Mouse (Mus musculus): Measurements from ENCODE around the gene Arl6ip5. TPM values are rescaled to one million over a fixed set of nuclear protein-coding genes. Genes with fewer than 3 reads are reported as not detected.
"Not testable (repeated sequence)": the region's sequence is repeated elsewhere in the genome, so short reads cannot be mapped to it uniquely, and the experiment has no call there.

The Arl6ip5 gene
- total RNA-seq, 2 experiments from 2014 or later = 10.2 to 23.8 TPM

DNA sequence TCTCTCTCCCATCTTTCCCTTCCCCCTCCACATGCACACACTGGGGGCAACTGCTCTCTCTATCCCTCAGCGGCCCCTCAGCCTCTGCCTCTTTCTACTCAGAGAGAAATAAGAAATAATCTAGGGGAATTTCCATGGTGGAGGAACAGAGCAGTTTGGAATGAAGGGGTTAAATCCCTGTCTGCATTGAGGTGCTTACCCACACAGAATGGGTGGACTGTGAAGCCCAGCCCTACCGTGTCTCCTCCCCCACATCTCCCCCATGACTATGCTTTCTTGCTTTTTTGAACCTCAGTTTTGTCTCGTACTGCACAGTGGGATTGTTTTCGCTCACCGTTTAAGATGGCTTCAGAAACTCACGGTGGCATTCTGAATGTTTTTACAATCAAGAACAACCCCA is 11.8 kb downstream of the Arl6ip5 start:
- ATAC-seq (replicated peaks; ENCODE audit: low FRiP score, poor library complexity, severe bottlenecking) = no peak; the same call in 1 of the 2 replicates

DNA sequence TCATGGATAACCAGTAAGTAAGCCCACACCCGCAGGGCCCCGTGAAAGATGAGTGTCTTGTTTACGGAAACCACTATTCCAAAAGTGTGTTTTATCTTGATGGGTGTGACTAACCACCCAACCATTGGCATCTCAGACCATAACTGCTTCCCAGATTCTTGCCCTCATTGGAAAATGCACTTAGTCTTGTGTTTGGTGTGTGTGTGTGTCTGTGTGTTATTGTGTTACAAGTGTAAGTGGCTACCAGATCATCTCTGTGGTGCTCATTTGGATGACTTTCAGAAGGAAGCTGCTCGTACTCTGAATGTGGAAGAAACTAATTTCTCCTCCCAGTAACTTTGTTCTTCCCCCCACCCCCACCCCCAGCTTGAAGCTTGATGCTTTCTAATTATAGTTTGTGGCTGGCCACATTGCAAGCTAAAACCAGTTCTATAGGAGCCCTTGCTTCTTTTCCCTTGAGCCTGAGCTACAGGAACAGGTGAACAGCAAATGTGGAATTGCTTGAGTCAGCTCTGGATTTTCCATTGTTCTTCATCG is 12.5 kb downstream of the Arl6ip5 start:
- ATAC-seq (replicated peaks; ENCODE audit: low FRiP score, poor library complexity, severe bottlenecking) = no peak

DNA sequence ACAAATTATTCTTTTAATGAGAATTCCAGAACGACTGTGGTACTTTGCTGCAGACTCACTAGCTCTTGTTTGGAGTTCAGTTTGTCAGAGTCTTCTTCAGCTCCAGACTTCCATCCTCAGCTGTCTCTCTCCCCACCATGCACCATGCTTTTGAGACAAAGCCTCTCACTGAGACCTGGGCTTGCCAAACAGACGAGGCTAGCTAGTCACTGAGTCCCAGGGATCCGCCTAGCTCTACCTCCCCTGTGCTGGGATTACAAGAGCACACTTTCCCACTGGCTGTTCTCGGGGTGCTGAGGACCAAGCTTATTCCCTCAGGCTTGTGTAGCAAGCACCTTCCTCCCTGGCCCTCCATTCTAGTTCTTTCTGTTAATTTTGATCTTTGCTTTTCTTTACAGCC is 13.1 kb downstream of the Arl6ip5 start:
- no peak for ATAC-seq (replicated peaks; ENCODE audit: low FRiP score, poor library complexity, severe bottlenecking)

DNA sequence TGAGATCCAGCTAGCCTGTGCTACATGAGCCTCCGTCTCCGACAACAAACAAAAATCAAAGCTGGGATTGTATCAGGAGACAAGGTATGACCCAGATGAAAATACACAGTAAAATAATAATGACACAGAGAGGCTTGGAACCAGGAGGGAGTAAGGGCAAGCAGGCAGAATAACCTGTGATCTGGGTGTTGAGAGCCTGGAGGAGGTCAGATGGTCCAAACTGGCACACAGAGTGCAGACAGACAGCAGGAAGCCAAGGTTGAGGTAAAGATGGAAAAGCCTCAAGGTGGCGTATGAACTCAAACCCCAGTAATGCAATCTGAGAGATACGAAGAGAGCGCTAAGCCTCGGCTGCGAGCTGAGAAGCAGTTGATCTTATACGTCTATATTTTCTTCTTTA is 14.0 kb downstream of the Arl6ip5 start:
- no peak for ATAC-seq (replicated peaks; ENCODE audit: low FRiP score, poor library complexity, severe bottlenecking)

DNA sequence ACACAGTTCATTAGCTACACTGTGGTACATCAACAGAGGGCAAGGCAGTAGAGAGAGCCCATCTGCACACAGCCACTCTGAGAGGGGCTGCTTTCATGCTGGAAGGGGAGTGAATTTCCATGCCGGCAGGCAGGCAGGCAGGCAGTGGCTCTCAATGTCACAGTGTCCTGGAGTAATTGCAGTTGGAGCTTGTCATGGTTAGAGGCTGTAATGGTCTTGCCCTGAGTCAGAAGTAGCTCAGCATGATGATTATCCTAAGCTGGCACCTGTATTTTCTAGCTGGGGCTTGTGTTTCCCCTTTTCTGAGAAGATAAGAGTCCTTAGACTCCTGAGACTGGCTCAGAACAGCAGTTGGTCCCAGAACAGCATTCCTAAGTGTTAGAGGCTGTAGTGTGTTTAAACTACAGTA is 15.6 kb downstream of the Arl6ip5 start:
- ATAC-seq (replicated peaks; ENCODE audit: low FRiP score, poor library complexity, severe bottlenecking) = no peak

DNA sequence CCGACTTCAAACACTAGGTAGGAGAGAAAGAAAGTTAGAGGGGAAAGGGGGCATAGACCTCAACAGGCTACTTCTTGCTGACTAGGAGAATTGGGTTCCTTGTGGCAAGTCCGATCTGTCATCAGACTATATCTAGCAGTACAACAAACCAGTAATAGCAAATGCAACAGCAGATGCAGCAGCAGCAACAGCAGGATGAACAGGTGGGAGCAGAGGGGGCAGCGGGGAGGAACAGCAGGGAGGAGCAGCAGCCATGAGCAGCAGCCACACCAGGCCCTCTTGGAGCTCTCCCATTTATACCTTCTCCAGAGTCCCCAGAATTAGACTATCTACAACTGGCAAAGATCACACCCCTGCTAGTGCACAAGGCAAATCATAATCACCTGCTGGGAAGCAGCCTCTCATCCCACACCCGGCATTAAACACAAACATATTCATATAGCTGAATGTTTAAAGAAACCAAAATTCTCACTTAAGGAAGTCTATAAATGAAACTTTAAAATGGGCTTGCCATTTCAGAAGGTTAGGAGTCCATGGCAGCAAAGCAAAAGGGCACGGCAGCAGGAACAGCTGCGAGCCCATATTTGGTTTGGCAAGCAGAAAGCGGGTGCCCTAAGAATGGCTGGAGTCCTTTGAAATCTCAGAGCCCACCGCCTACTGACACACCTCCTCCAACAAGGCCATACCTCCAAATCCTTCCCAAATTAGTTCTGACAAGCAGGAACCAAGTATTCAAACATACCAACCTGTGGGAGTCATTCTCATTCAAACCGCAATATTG is 16.8 kb downstream of the Arl6ip5 start:
- ATAC-seq (replicated peaks; ENCODE audit: low FRiP score, poor library complexity, severe bottlenecking) = no peak

DNA sequence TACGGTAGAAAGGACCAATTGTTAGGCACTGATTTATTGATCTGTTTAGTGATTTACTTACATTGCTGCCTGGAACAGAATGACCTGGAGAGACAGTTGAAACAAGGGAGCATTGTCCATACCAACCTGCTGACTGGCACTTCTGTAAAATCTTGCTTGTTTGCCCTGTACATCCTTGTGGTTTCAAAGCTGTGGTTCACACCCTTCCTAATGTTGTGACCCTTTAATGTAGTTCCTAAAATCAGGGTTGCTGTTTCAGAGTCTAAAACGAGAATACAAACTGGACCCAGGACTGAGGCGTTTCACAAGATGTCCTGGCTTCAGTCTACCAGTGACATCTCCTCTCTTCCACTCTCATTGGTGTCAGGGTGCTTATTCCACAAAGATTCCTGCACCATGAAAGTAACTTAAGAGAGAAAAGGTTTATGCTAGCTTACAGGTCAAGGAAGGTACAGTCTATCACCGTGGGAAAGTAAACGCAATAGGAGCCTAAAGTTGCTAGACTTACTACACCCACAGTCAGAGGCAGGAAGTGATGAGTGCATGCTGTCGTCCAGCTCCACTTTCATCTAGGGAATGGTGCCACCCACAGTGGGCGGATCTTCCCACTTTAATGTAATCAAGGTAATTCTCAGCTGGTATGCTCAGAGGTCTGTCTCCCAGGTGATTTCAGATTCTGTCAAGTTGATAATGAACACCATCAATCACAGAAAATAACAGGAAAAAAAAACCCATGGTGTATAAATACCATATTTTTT is 24.6 kb downstream of the Arl6ip5 start:
- ATAC-seq (replicated peaks; ENCODE audit: low FRiP score, poor library complexity, severe bottlenecking) = no peak

DNA sequence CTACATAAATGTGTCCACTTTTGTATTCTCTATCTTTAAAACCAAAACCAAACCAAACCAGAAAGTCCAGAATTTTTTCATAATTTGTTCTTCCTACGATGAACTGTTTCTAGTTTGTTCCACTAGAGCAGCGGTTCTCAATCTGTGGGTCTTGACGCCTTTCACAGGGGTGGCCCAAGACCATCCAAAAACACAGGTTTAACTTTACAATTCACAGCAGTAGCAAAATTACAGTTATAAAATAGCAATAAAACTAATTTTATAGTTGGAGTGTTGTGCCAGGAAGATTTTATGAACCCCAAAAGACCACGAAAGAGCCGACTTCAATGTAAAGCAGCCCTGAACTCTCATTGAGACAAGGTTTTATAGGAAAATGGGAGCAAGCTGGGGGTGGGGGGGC is 25.6 kb downstream of the Arl6ip5 start:
- no peak for ATAC-seq (replicated peaks; ENCODE audit: low FRiP score, poor library complexity, severe bottlenecking)

DNA sequence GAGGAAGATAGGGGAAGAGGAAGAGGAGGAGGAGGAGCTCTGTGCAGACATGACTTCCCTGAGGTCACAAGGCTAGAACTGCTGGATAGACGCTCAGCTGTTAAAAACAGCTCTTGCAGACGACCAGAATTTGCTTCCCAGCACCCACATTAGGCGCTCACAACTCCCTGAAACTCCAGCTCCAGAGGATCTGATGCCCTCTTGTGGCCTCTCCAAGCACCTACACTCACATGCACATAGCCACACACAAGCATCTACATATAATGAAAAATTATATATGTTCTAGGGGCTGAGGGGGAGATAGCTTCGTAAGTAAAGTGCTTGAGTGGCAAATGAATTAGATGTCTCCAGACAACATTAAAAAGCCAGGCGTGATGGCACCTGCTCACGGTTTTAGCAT is 28.9 kb downstream of the Arl6ip5 start:
- ATAC-seq (replicated peaks; ENCODE audit: low FRiP score, poor library complexity, severe bottlenecking) = no peak

DNA sequence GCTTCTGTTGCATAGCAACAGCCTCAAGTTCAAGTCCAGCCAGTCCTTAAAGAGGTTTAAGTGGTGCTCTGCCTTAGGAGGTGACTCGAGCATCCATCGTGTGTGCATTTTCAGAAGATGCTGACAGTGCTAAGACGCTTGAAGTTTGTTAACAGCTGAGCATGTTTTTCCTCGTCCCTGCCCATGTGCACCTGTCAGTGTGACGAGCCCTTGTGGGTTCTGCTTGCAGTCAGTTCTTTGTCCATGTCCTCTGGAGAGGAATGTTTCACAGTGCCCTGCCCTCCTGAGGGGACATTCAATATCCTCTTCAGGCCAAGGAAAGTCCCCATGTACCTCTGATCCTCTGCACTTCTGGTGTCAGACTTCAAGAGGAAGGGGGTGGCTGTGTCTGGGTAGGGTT is 29.6 kb downstream of the Arl6ip5 start:
- ATAC-seq (replicated peaks; ENCODE audit: low FRiP score, poor library complexity, severe bottlenecking) = no peak

DNA sequence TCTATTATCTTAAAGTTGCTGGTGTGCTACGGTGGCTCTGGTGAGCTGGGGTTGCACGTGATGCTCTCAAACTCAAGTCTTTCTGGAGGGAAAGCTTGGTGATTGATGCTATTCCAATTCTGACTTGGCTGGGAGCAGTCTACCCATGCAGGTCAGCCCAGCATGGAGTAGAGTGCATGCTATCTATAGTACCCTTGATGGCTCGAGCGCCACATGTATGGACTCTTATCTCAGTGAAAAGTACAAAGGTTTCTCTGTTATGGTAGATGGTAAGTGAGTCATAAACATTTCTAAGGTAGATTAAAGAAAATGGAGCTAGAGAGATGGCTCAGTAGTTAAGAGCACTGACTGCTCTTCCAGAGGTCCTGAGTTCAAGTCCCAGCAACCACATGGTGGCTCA is 32.0 kb downstream of the Arl6ip5 start:
- no peak for ATAC-seq (replicated peaks; ENCODE audit: low FRiP score, poor library complexity, severe bottlenecking)

DNA sequence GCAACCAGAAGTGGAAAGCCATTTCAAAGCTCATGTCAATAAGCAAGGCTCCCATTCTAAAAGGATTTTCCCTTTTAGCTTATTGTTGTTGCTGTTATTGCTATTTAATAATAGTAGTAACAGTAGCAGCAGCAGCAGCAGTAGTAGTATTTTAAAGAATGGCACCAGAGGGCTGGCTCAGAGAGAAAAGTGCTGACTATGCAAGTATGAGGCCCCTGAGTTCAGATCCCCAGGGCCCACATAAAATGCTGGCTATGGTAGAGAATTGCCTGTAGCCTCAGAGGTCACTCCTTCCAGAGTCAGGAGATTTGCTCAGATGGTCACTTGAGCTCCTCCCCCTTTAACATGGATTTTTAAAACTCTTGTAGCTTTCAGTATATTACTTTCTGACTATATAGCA is 34.7 kb downstream of the Arl6ip5 start:
- ATAC-seq (replicated peaks; ENCODE audit: low FRiP score, poor library complexity, severe bottlenecking) = no peak

DNA sequence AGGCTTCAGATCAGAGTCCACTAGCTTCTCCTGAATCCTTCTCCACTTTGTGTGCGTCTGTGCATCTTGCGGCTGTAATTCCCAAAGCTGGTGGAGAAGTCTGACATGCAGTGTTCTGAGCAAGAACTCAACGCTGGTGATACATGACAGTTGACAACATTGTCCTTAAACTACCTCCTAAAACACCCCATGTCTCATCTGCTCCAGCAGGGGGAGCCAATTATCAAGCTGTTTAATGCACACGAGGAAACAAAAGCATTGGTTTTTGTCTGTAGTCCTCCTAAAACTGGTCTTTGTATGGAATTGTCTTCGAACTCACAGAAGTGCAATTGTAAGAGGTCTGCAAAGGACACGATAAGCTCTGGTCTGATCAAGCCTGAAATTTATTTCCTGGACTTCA is 40.5 kb downstream of the Arl6ip5 start:
- peak; percentile 55 for ATAC-seq (replicated peaks; ENCODE audit: low FRiP score, poor library complexity, severe bottlenecking)

DNA sequence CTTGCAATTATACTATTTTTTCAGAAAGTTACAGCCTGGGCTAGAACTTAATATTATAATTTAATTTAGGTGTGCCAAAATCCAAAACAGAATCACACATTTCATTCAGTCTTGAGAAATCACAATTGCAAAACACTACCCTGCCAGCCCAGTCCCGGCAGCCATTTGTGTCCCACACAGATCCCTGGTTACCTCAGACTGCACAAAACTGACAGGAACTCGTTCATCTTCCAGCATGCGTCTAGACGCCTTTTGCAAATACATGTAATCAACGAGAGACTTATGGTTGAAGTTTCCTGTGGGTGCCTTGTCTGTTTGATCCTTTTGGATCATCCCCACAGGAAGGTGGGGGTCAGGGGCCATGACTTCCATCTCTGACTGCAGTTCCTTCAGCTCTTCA is 41.6 kb downstream of the Arl6ip5 start:
- ATAC-seq (replicated peaks; ENCODE audit: low FRiP score, poor library complexity, severe bottlenecking) = no peak

DNA sequence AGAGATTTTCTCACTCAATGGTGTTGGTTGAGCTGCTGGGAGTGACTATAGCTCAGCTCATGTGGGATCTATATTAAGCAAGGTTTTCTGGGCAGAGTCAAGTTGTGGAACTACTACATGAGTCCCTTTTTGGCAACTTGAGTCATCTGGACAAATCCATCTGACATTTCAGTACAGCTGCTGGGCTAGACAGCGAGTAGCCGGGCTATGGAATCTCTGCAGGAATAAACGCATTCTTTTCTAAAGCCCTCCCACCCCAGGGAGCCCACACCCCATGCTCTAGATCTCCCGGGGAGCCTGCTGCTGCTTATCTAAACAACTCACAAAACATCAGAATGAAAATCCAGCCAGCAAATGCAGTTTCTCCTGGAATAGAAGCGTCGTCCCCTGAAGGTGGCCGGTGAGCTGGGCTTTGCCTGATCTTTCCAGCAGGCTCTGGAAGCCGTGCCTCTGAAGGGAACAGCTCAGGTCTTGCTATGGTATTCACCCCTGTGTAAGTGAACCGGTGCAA is 42.3 kb downstream of the Arl6ip5 start, which contains the start of gene Lmod3:
Gene Lmod3, minus strand, starts transcription at position 49 of the 511 bp plus-strand sequence.
- ATAC-seq (replicated peaks; ENCODE audit: low FRiP score, poor library complexity, severe bottlenecking) = no peak

DNA sequence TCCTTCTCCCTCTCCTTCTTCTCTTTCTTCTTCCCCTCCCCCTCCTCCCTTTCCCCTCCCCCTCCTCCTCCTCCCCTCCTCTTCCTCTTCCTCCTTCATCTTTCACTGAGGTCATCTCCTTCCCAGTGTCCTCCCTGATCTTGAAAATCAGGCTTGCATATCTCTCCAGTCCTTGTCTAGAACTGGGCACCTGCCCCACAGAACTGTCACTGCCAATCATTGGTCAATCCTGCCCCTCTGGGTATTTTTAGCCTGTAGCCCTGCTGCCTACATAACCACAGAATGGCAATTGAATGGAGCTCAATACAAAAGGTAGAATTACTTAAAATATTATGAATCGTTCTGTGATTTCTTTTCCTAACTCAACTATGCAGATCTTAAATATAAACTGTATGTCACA is 48.0 kb downstream of the Arl6ip5 start:
- ATAC-seq (replicated peaks; ENCODE audit: low FRiP score, poor library complexity, severe bottlenecking) = no peak

DNA sequence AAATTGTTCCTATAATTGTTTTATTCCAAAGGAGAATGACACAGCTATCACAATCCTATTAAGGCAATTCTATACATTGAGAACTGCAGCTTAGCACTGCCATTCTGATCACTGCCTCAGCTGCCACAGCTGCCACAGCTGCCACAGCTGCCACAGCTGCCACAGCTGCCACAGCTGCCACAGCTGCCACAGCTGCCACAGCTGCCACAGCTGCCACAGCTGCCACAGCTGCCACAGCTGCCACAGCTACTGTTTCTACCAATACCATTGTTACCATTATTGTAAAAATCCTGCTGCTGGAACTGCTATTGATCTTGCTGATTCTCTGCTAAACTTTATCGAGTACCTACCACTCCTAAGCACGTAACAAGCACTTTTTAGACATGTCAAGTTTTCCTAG is 49.4 kb downstream of the Arl6ip5 start:
- ATAC-seq (replicated peaks; ENCODE audit: low FRiP score, poor library complexity, severe bottlenecking) = not testable (repeated sequence)

DNA sequence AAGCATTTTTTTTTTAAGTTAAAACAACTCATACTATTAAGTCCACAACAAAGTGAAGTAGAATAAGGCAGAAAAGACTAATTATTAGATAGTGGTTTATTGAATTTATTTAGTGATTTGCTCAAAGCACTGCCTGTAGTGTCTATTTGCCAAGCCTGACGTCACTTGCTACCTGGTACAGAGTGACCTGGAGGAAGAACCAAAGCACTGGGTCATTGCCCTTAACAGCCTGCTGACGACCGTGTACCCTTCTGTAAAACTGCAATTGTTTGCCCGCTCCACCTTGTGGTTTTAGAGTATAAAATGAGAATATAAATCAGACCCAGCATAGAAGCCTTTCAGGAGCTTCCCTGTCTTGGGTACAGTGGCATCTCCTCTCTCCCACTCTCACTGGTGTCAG is 51.7 kb downstream of the Arl6ip5 start:
- ATAC-seq (replicated peaks; ENCODE audit: low FRiP score, poor library complexity, severe bottlenecking) = no peak

DNA sequence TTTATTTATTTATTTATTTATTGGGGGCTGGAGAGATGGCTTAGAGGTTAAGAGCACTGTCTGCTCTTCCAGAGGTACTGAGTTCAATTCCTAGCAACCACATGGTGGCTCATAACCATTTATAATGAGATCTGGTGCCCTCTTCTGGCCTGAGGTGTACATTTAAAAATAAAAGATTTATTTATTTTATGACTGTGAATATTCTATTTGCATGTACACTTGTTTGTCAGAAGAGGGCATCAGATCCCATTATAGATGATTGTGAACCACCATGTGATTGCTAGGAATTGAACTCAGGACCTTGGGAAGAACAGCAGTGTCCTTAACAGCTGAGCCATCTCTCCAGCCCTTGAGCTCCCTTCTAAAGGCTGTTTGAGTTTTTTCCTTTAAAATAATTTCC is 53.3 kb downstream of the Arl6ip5 start:
- ATAC-seq (replicated peaks; ENCODE audit: low FRiP score, poor library complexity, severe bottlenecking) = not testable (repeated sequence)

DNA sequence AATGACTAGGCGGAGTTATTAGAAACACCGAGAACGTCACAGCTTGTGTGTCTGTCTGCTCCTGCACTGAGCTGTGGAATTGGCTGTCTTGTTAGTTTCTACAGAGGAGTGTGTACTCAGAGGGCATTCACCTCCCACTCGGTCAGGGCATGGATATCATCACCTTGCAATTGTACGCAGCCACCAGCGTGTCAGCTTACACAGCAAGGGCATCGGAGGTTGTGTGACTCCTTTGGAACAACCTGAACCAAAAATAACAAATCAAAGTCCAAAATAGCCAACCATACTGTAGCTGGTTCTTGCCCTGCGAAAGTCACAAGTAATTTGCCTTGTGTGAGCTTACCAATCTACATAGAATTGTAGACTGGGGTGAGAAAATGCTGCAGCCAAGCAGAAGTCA is 54.8 kb downstream of the Arl6ip5 start:
- ATAC-seq (replicated peaks; ENCODE audit: low FRiP score, poor library complexity, severe bottlenecking) = no peak

DNA sequence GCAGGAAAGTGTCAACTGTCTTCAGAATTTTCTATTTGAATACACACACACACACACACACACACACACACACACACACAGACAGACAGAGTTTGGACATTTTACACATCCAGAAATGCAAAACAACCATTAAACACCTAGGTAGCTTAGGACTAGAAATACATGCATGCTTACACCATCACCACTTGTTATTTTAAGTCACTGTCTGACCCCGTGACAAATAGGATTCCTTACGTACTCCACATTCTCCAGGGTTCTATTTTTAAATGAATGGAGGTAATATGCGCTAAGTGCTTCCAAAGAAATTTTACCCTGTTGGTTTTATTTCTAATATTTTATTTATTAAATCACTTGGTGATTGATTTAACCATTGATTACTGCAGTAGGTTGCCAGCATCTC is 55.2 kb downstream of the Arl6ip5 start:
- ATAC-seq (replicated peaks; ENCODE audit: low FRiP score, poor library complexity, severe bottlenecking) = no peak

All from erythroblast, adult 5-6 weeks (primary cell).